Comparison of ENCODE assay signal across 27 mouse cellular contexts in the genomic region with DNA sequence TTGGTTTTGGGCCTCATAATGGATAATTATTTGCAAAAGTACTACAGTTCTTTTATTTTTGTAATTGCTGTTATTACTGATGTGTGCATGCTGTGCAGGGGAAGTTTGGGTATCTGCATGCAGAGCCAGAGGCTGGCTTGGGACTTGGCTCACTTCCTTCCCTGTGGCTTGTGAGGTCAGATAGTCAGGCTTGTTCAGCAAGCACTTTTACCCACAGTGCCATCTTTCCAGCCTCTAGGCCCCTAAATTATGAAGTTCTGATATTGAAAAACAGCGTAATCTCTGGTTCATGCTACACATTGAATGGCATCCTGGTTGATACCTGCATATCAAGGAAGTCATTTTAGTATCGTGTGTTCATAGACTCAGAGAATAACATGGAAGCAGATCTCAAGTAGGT.
DNase-seq lines count a peak whose midpoint lies in the region; ATAC-seq and TF ChIP-seq lines count a peak whose summit lies in the region.
"Had no signal": no experiment of that assay in that cellular context is flagged by ENCODE, and none has a peak within 500 bp of the region (broad histone marks: within the 10 kb centered on the region; RNA-seq: fewer than 3 reads in every experiment).

No protein-coding gene starts in this region.

- no peaks in the 10 kb centered on the region for H3K4me1 ChIP-seq in kidney, adult 2 months (ENCODE audit: control insufficient read depth, insufficient read depth, low read length)
- H3K4me1 ChIP-seq: heart, embryonic 12.5 days; hindbrain, embryonic 15.5 days; limb, embryonic 12.5 days; liver, embryonic 15.5 days; midbrain, embryonic 15.5 days; neural tube, embryonic 15.5 days had no signal

- TF ChIP-seq CTCF in kidney, adult 2 months (conservative IDR thresholded peaks at IDR 0.05; ENCODE audit: insufficient read depth, insufficient read length, low read depth, low read length), result no peak

- no peaks in the 10 kb centered on the region for H3K27me3 ChIP-seq in kidney, adult 2 months (replicated peaks; ENCODE audit: control insufficient read depth, insufficient read depth, low read length)
- H3K27me3 ChIP-seq: heart, embryonic 12.5 days; hindbrain, embryonic 15.5 days; limb, embryonic 12.5 days; liver, embryonic 15.5 days; midbrain, embryonic 15.5 days; neural tube, embryonic 15.5 days had no signal

- WGBS in kidney, adult 2 months, result 92% methylated on average over 2 of the region's 2 CpGs

- H3K27ac ChIP-seq in kidney, adult 2 months (ENCODE audit: insufficient read depth, low read depth, low read length), result no peak overlapping the region
- H3K27ac ChIP-seq: hindbrain, embryonic 10.5 days; hindbrain, embryonic 15.5 days; kidney, postnatal 0 days; limb, embryonic 12.5 days; liver, embryonic 15.5 days; midbrain, embryonic 15.5 days; neural tube, embryonic 15.5 days had no signal

- H3K36me3 ChIP-seq in kidney, adult 2 months (ENCODE audit: control insufficient read depth, insufficient read depth, low read length), result no peaks in the 10 kb centered on the region; the same call in 1 of the 2 replicates
- H3K36me3 ChIP-seq: heart, embryonic 12.5 days; hindbrain, embryonic 10.5 days; hindbrain, embryonic 15.5 days; limb, embryonic 12.5 days; liver, embryonic 15.5 days; midbrain, embryonic 15.5 days; neural tube, embryonic 15.5 days had no signal

- peak; percentile 93 for ATAC-seq in granulocyte monocyte progenitor cell, adult 5-6 weeks (replicated peaks; ENCODE audit: poor library complexity, severe bottlenecking)
- ATAC-seq in megakaryocyte progenitor cell, adult 5-6 weeks (replicated peaks; ENCODE audit: poor library complexity), result peak; percentile 98
- ATAC-seq: forebrain, embryonic 14.5 days; inflammation-experienced regulatory T-cells, adult 6 months; midbrain, embryonic 15.5 days had no signal

- no peak for TF ChIP-seq POLR2A in kidney, adult 2 months (IDR thresholded peaks at IDR 0.05; ENCODE audit: low read depth, low read length)

- peak; percentile 9 for DNase-seq in kidney, adult 2 months
- DNase-seq in kidney, adult 9 months, result no peak
- peak; percentile 33 for DNase-seq in adipocyte (ENCODE audit: low spot score)
- DNase-seq in adrenal gland, postnatal 25 days, result no peak
- DNase-seq in kidney, postnatal 10 days, result no peak
- DNase-seq: adrenal gland, postnatal 10 days; B cell, adult 2 months; cerebellum, adult 2 months; cerebellum, postnatal 14 days; kidney, adult 18-20 months; layer of hippocampus, adult 9-11 months; lung, embryonic 14.5 days; lung, postnatal 14 days; spleen, adult 18-20 months; thymus, postnatal 14 days had no signal

- H3K4me3 ChIP-seq in kidney, adult 2 months (ENCODE audit: insufficient read depth, low read depth, low read length), result no peak overlapping the region
- H3K4me3 ChIP-seq: heart, embryonic 12.5 days; hindbrain, embryonic 10.5 days; hindbrain, embryonic 15.5 days; limb, embryonic 12.5 days; liver, embryonic 15.5 days; midbrain, embryonic 15.5 days; neural tube, embryonic 15.5 days had no signal

Comparison
In these comparisons a context has a peak if more than half of its experiments do, and no peak if none do; other contexts are left out.
1. DNase-seq: peak in kidney, adult 2 months (single experiment) and adipocyte (single experiment); none in kidney, adult 9 months (single experiment), adrenal gland, postnatal 25 days (single experiment) and kidney, postnatal 10 days (single experiment).